Mouse (Mus musculus) small intestine, adult 2 months (tissue): ENCODE results near the gene Golga1. TPM values are rescaled to one million over a fixed set of nuclear protein-coding genes. Genes with fewer than 3 reads are reported as not detected.
A peak's percentile ranks its signal among the peaks of the same experiment; 100 is the strongest.
"Not testable (repeated sequence)": the region's sequence is repeated elsewhere in the genome, so short reads cannot be mapped to it uniquely, and the experiment has no call there.

Source experiments
- H3K27ac ChIP-seq: fragments of 200-500 bp; 2 replicates; pipeline ENCODE4 v1.5.1; 2012; ENCODE audit warnings: low read depth, low read length, control low read depth, inconsistent platforms; ENCODE audit not compliant: insufficient read depth
- H3K27me3 ChIP-seq: fragments of 200-500 bp; 2 replicates; pipeline ENCODE4 v1.6.1; 2012; ENCODE audit warnings: mild to moderate bottlenecking, moderate library complexity, low read length, inconsistent platforms; ENCODE audit not compliant: control insufficient read depth, insufficient read depth
- H3K36me3 ChIP-seq: fragments of 200-500 bp; 2 replicates; pipeline ENCODE4 v1.6.1; 2012; ENCODE audit warnings: mild to moderate bottlenecking, low read length, control low read depth, inconsistent platforms; ENCODE audit not compliant: control insufficient read depth, insufficient read depth
- H3K4me1 ChIP-seq: fragments of 200-500 bp; 2 replicates; pipeline ENCODE4 v1.6.1; 2012; ENCODE audit warnings: low read length, inconsistent platforms, mixed read lengths; ENCODE audit not compliant: control insufficient read depth, insufficient read depth, insufficient read length
- H3K4me3 ChIP-seq: fragments of 200-500 bp; 2 replicates; pipeline ENCODE4 v1.5.1; 2012; ENCODE audit warnings: low read depth, mild to moderate bottlenecking, control low read depth, inconsistent platforms, low read length, moderate library complexity
- CTCF ChIP-seq: fragments of 200-500 bp; IDR thresholded peaks from 2 replicates; pipeline ENCODE4 v1.5.1; 2012; ENCODE audit warnings: low read depth, mild to moderate bottlenecking, control low read depth, inconsistent platforms, low read length, moderate library complexity, mixed read lengths; ENCODE audit not compliant: insufficient replicate concordance, insufficient read length; ENCODE audit errors: extremely low read depth
- POLR2A ChIP-seq: fragments of 200-500 bp; IDR thresholded peaks from 2 replicates; pipeline ENCODE4 v1.6.1; 2012; ENCODE audit warnings: low read depth, mild to moderate bottlenecking, control low read depth, inconsistent platforms, low read length, moderate library complexity
- WGBS: fragments of 180-500 bp; shearing (Covaris S2); methylation state at CpG from one replicate; pipeline ENCODE4 v1.1.7; 2018; 5-methylcytosine and 5-hydroxymethylcytosine counted together
- polyA plus RNA-seq: library from polyadenylated mRNA; depleted of rRNA; stranded (reverse); fragments of >200 nt; gene quantifications from 2 replicates; pipeline ENCODE4 v1.2.3, GENCODE M21; 2012

Golga1 gene
- polyA plus RNA-seq, 1 experiment, result 10.4 TPM

GRCm38 (mm10) chr2:39016581-39016980, 48.8 kb downstream of the Golga1 start:
- Histone ChIP-seq H3K36me3 (peaks cover 67% of the 10 kb centered on the region), H3K4me3 (no peak overlapping the region), H3K27ac (no peak overlapping the region), H3K27me3 (no peaks in the 10 kb centered on the region), H3K4me1 (no peaks in the 10 kb centered on the region)
- TF ChIP-seq CTCF (no peak), POLR2A (no peak)
- 74% methylated on average over 3 of the region's 3 CpGs for WGBS

GRCm38 (mm10) chr2:39012768-39013279, 52.5 kb downstream of the Golga1 start:
- WGBS, result 85% methylated on average over 7 of the region's 7 CpGs
- Histone ChIP-seq H3K4me3 (no peak overlapping the region), H3K27ac (no peak overlapping the region), H3K27me3 (no peaks in the 10 kb centered on the region), H3K4me1 (peaks cover 6% of the 10 kb centered on the region; the same call in 1 of the 2 replicates), H3K36me3 (peaks cover 38% of the 10 kb centered on the region)
- no peak for TF ChIP-seq CTCF
- no peak for TF ChIP-seq POLR2A

- Histone ChIP-seq H3K4me1 (peaks cover 6% of the 10 kb centered on the region; the same call in 1 of the 2 replicates), H3K27ac (no peak overlapping the region), H3K4me3 (no peak overlapping the region), H3K36me3 (peaks cover 35% of the 10 kb centered on the region), H3K27me3 (no peaks in the 10 kb centered on the region)
- TF ChIP-seq CTCF (no peak), POLR2A (no peak)
- WGBS, result 72% methylated on average over 3 of the region's 3 CpGs
Observed at GRCm38 (mm10) chr2:39011971-39012370, 53.4 kb downstream of the Golga1 start.

GRCm38 (mm10) chr2:39011264-39011663, 54.1 kb downstream of the Golga1 start:
- H3K36me3 ChIP-seq, result peaks cover 28% of the 10 kb centered on the region
- peaks cover 6% of the 10 kb centered on the region; the same call in 1 of the 2 replicates for H3K4me1 ChIP-seq
- no peaks in the 10 kb centered on the region for H3K27me3 ChIP-seq
- TF ChIP-seq CTCF, result no peak
- no peak for TF ChIP-seq POLR2A
- no peak overlapping the region for H3K4me3 ChIP-seq
- no peak overlapping the region for H3K27ac ChIP-seq

- H3K27ac ChIP-seq, H3K4me3 ChIP-seq, H3K27me3 ChIP-seq, H3K4me1 ChIP-seq: not testable (repeated sequence)
- 72% methylated on average over 5 of the region's 5 CpGs for WGBS
- peaks cover 18% of the 10 kb centered on the region for H3K36me3 ChIP-seq
Observed at GRCm38 (mm10) chr2:39010144-39010543, 55.2 kb downstream of the Golga1 start.

- TF ChIP-seq CTCF, result no peak
- TF ChIP-seq POLR2A, result no peak
- no peaks in the 10 kb centered on the region for H3K27me3 ChIP-seq
- H3K27ac ChIP-seq, result peak overlapping the region; percentile 90
- H3K36me3 ChIP-seq, result peaks cover 7% of the 10 kb centered on the region
- WGBS, result 1% methylated on average over 3 of the region's 3 CpGs
- peak overlapping the region; percentile 93 for H3K4me3 ChIP-seq
- peaks cover 6% of the 10 kb centered on the region; the same call in 1 of the 2 replicates for H3K4me1 ChIP-seq
Observed at GRCm38 (mm10) chr2:39008954-39009365, 56.4 kb downstream of the Golga1 start.

- Histone ChIP-seq H3K36me3 (peaks cover 5% of the 10 kb centered on the region; the same call in 1 of the 2 replicates), H3K4me3 (peak overlapping the region; percentile 93), H3K27me3 (no peaks in the 10 kb centered on the region), H3K4me1 (peaks cover 11% of the 10 kb centered on the region; the same call in 1 of the 2 replicates), H3K27ac (peak overlapping the region; percentile 90)
- WGBS, result 1% methylated on average over 25 of the region's 25 CpGs
- TF ChIP-seq CTCF (no peak), POLR2A (no peak; the same call in 1 of the 2 replicates)
Observed at GRCm38 (mm10) chr2:39008350-39008851, 56.9 kb downstream of the Golga1 start.
